Mouse (Mus musculus): ENCODE data around the gene Acy3.

- no peak for TF ChIP-seq CTCF (IDR thresholded peaks at IDR 0.05; ENCODE audit: insufficient read depth, low read length)
- TF ChIP-seq POLR2A (IDR thresholded peaks at IDR 0.05; ENCODE audit: borderline replicate concordance, extremely low read depth, low read depth, low read length): no peak
These were observed 46.9 kb downstream of the Acy3 start for GRCm38 (mm10) chr19:4033298-4033697.

All from lung, adult 2 months (tissue).